Mouse (Mus musculus): ENCODE results near the gene Hnrnpul1.

DNA sequence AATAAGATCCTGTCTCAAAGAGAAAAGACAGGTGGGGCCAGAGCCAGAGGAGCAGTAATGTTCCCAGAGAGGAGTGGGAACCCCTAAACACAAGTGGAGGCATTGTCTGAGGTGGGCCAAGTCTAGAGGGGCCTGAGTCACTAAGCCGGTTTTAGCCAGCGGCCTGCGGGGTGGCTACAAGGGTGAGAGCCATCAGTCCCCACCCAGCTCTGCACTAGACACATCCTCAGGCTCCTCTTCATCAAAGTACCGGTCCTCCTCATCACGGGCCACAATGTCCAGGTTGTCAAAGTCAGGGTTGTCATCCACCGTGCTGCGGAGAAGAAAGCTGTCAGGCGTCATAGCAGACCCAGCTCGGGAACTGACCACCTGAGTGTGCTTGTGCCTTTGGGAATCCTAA, 41.8 kb downstream of the Hnrnpul1 start:
- TF ChIP-seq CTCF (IDR thresholded peaks at IDR 0.05; ENCODE audit: control insufficient read depth, insufficient read depth, insufficient replicate concordance, low read depth, low read length) = no peak
- TF ChIP-seq POLR2A (IDR thresholded peaks at IDR 0.05; ENCODE audit: control insufficient read depth, low read depth, low read length) = no peak

Measured in testis, adult 2 months (tissue).